Mouse (Mus musculus): ENCODE measurements around the gene Pdcd11. TPM values are rescaled to one million over a fixed set of nuclear protein-coding genes. Genes with fewer than 3 reads are reported as not detected.

Pdcd11 gene
- polyA plus RNA-seq, 1 experiment = 6.8 TPM

DNA sequence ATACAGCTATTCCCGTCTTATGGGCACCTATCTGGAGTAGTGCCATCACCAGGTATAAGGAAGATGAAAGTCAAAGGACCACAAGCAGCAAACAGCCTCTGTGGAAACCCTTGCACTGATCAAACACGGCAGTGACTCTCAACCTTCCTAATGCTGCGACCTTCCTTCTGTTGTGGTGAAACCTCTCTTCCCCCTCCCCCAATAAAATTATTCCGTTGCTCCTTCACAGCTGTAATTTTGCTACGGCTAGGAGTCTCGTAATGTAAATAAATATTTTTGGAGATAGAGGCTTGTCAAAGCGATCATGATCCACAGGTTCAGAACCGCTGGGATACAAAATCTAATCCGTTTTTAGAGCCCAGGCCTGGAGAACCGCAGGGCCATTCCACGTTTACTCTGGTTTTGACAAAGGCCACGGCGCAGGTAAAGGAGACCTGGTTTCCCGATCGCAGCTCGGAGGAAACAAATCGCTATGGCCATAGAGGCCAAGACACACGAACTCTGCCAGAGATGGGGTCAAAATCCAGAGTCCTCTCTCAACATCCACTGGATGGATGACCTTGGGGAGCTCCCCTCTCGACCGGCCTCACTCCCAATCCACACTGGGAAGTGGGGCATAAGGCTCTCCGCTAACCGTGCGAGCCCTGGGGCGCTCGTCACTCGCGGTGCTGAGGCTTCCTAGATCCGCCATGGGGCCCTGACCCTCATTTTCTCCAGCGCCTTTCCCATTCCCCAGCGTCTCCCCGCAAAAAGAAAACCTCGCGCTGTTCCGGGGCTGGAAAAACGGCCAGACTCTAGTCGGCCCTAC lies 646 bp upstream of the Pdcd11 start:
- Histone ChIP-seq H3K27ac (ENCODE audit: control insufficient read depth, insufficient read depth, low read depth, low read length) (peak overlapping the region; percentile 93), H3K36me3 (ENCODE audit: control insufficient read depth, insufficient read depth, low read length) (no peaks in the 10 kb centered on the region; the same call in 1 of the 2 replicates), H3K4me3 (ENCODE audit: control insufficient read depth, low read depth, low read length) (peak overlapping the region; percentile 90), H3K4me1 (ENCODE audit: control insufficient read depth, insufficient read depth, low read length) (peaks cover 2% of the 10 kb centered on the region; the same call in 1 of the 2 replicates), H3K27me3 (ENCODE audit: control insufficient read depth, insufficient read depth, low read length) (no peaks in the 10 kb centered on the region)
- TF ChIP-seq CTCF (IDR thresholded peaks at IDR 0.05; ENCODE audit: control insufficient read depth, insufficient read depth, insufficient replicate concordance, low read depth, low read length) (no peak), POLR2A (IDR thresholded peaks at IDR 0.05; ENCODE audit: control insufficient read depth, low read depth, low read length) (no peak)

- H3K4me3 ChIP-seq (ENCODE audit: control insufficient read depth, low read depth, low read length) = no peak overlapping the region
- H3K27me3 ChIP-seq (ENCODE audit: control insufficient read depth, insufficient read depth, low read length) = no peaks in the 10 kb centered on the region
- H3K36me3 ChIP-seq (ENCODE audit: control insufficient read depth, insufficient read depth, low read length) = peaks cover 2% of the 10 kb centered on the region
- H3K27ac ChIP-seq (ENCODE audit: control insufficient read depth, insufficient read depth, low read depth, low read length) = no peak overlapping the region
- no peaks in the 10 kb centered on the region for H3K4me1 ChIP-seq (ENCODE audit: control insufficient read depth, insufficient read depth, low read length)
- TF ChIP-seq POLR2A (IDR thresholded peaks at IDR 0.05; ENCODE audit: control insufficient read depth, low read depth, low read length) (no peak), CTCF (IDR thresholded peaks at IDR 0.05; ENCODE audit: control insufficient read depth, insufficient read depth, insufficient replicate concordance, low read depth, low read length) (no peak)
Measured at GRCm38 (mm10) chr19:47101080-47101479, 10.5 kb downstream of the Pdcd11 start.

GRCm38 (mm10) chr19:47104641-47105271 lies 14.2 kb downstream of the Pdcd11 start:
- Histone ChIP-seq H3K4me3 (ENCODE audit: control insufficient read depth, low read depth, low read length) (no peak overlapping the region), H3K27ac (ENCODE audit: control insufficient read depth, insufficient read depth, low read depth, low read length) (no peak overlapping the region), H3K4me1 (ENCODE audit: control insufficient read depth, insufficient read depth, low read length) (no peaks in the 10 kb centered on the region), H3K27me3 (ENCODE audit: control insufficient read depth, insufficient read depth, low read length) (no peaks in the 10 kb centered on the region), H3K36me3 (ENCODE audit: control insufficient read depth, insufficient read depth, low read length) (peaks cover 2% of the 10 kb centered on the region)
- no peak for TF ChIP-seq CTCF (IDR thresholded peaks at IDR 0.05; ENCODE audit: control insufficient read depth, insufficient read depth, insufficient replicate concordance, low read depth, low read length)
- TF ChIP-seq POLR2A (IDR thresholded peaks at IDR 0.05; ENCODE audit: control insufficient read depth, low read depth, low read length) = no peak

GRCm38 (mm10) chr19:47118634-47119033 lies 28.1 kb downstream of the Pdcd11 start:
- TF ChIP-seq CTCF (IDR thresholded peaks at IDR 0.05; ENCODE audit: control insufficient read depth, insufficient read depth, insufficient replicate concordance, low read depth, low read length) = no peak
- TF ChIP-seq POLR2A (IDR thresholded peaks at IDR 0.05; ENCODE audit: control insufficient read depth, low read depth, low read length) = no peak
- no peak overlapping the region for H3K4me3 ChIP-seq (ENCODE audit: control insufficient read depth, low read depth, low read length)
- no peaks in the 10 kb centered on the region for H3K4me1 ChIP-seq (ENCODE audit: control insufficient read depth, insufficient read depth, low read length)
- H3K27ac ChIP-seq (ENCODE audit: control insufficient read depth, insufficient read depth, low read depth, low read length) = no peak overlapping the region
- H3K36me3 ChIP-seq (ENCODE audit: control insufficient read depth, insufficient read depth, low read length) = peaks cover 1% of the 10 kb centered on the region; the same call in 1 of the 2 replicates
- H3K27me3 ChIP-seq (ENCODE audit: control insufficient read depth, insufficient read depth, low read length) = no peaks in the 10 kb centered on the region

- TF ChIP-seq CTCF (IDR thresholded peaks at IDR 0.05; ENCODE audit: control insufficient read depth, insufficient read depth, insufficient replicate concordance, low read depth, low read length) (no peak; the same call in 1 of the 2 replicates), POLR2A (IDR thresholded peaks at IDR 0.05; ENCODE audit: control insufficient read depth, low read depth, low read length) (no peak)
- H3K27ac ChIP-seq (ENCODE audit: control insufficient read depth, insufficient read depth, low read depth, low read length) = no peak overlapping the region
- H3K36me3 ChIP-seq (ENCODE audit: control insufficient read depth, insufficient read depth, low read length) = peaks cover 1% of the 10 kb centered on the region; the same call in 1 of the 2 replicates
- H3K27me3 ChIP-seq (ENCODE audit: control insufficient read depth, insufficient read depth, low read length) = no peaks in the 10 kb centered on the region
- no peaks in the 10 kb centered on the region for H3K4me1 ChIP-seq (ENCODE audit: control insufficient read depth, insufficient read depth, low read length)
- no peak overlapping the region for H3K4me3 ChIP-seq (ENCODE audit: control insufficient read depth, low read depth, low read length)
Measured at GRCm38 (mm10) chr19:47121054-47121453, 30.5 kb downstream of the Pdcd11 start.

DNA sequence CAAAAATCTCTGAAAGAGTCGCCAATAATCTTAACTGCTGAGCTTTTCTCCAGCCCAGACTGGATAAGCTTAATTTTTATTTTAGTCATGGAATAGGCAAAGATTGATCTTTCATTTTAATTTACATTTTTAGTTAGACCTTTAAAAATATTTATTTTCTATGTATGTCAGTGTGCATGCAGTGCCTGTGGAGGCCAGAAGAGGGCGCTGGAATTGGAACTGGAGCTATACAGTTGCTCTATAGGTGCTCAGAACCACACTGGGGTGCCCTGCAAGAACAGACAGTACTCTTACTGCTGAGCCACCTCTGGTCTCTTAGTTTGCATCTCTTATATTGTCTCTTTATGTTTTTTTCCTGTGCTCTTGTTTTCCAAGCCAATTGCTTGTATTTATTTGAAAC lies 32.2 kb downstream of the Pdcd11 start:
- H3K36me3 ChIP-seq (ENCODE audit: control insufficient read depth, insufficient read depth, low read length) = peaks cover 1% of the 10 kb centered on the region; the same call in 1 of the 2 replicates
- no peaks in the 10 kb centered on the region for H3K4me1 ChIP-seq (ENCODE audit: control insufficient read depth, insufficient read depth, low read length)
- no peak overlapping the region for H3K27ac ChIP-seq (ENCODE audit: control insufficient read depth, insufficient read depth, low read depth, low read length)
- H3K27me3 ChIP-seq (ENCODE audit: control insufficient read depth, insufficient read depth, low read length) = no peaks in the 10 kb centered on the region
- H3K4me3 ChIP-seq (ENCODE audit: control insufficient read depth, low read depth, low read length) = no peak overlapping the region
- no peak for TF ChIP-seq POLR2A (IDR thresholded peaks at IDR 0.05; ENCODE audit: control insufficient read depth, low read depth, low read length)
- TF ChIP-seq CTCF (IDR thresholded peaks at IDR 0.05; ENCODE audit: control insufficient read depth, insufficient read depth, insufficient replicate concordance, low read depth, low read length) = peak; percentile 48; the same call in 1 of the 2 replicates

DNA sequence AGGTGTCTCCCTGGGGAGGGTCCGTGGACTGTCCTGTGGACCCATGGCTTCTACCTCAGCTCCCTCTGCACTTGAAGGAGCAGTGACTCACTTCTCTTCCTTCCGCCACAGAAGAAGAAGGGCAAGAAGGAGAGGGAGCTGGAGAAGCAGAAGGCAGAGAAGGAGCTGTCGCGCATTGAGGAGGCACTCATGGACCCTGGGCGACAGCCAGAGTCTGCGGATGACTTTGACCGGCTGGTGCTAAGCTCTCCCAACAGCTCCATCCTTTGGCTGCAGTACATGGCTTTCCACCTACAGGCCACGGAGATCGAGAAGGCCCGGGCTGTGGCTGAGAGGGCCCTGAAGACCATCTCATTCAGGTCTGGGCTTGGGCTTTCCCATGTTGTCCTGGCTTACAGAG lies 37.6 kb downstream of the Pdcd11 start:
- Histone ChIP-seq H3K4me3 (ENCODE audit: control insufficient read depth, low read depth, low read length) (no peak overlapping the region), H3K27ac (ENCODE audit: control insufficient read depth, insufficient read depth, low read depth, low read length) (no peak overlapping the region), H3K27me3 (ENCODE audit: control insufficient read depth, insufficient read depth, low read length) (no peaks in the 10 kb centered on the region), H3K36me3 (ENCODE audit: control insufficient read depth, insufficient read depth, low read length) (no peaks in the 10 kb centered on the region; the same call in 1 of the 2 replicates), H3K4me1 (ENCODE audit: control insufficient read depth, insufficient read depth, low read length) (no peaks in the 10 kb centered on the region)
- TF ChIP-seq POLR2A (IDR thresholded peaks at IDR 0.05; ENCODE audit: control insufficient read depth, low read depth, low read length) (no peak), CTCF (IDR thresholded peaks at IDR 0.05; ENCODE audit: control insufficient read depth, insufficient read depth, insufficient replicate concordance, low read depth, low read length) (no peak)
